Mouse (Mus musculus) myocyte (in vitro differentiated cells): ENCODE measurements around the gene Gm10217. TPM values are rescaled to one million over a fixed set of nuclear protein-coding genes. Genes with fewer than 3 reads are reported as not detected.

ENCODE experiments used
- H3K27me3 ChIP-seq: one replicate; pipeline ENCODE4 v1.6.1; 2011; ENCODE audit not compliant: control insufficient read depth, insufficient read depth, insufficient read length
- H3K36me3 ChIP-seq: one replicate; pipeline ENCODE4 v1.6.1; 2011; ENCODE audit not compliant: control insufficient read depth, insufficient read depth
- H3K4me2 ChIP-seq: one replicate; pipeline ENCODE4 v1.6.1; 2011; ENCODE audit warnings: low read depth, control low read depth
- H3K4me3 ChIP-seq: one replicate; pipeline ENCODE4 v1.5.1; 2011; ENCODE audit warnings: mild to moderate bottlenecking, control low read depth, moderate library complexity
- H3K79me2 ChIP-seq: one replicate; pipeline ENCODE4 v1.6.1; 2011; ENCODE audit not compliant: control insufficient read depth, insufficient read depth
- H3ac ChIP-seq: one replicate; pipeline ENCODE4 v1.6.1; 2011; ENCODE audit not compliant: control insufficient read depth, insufficient read length
- CEBPB ChIP-seq: IDR thresholded peaks from 2 replicates; pipeline ENCODE4 v1.6.1; 2011; ENCODE audit warnings: mild to moderate bottlenecking, moderate library complexity; ENCODE audit not compliant: poor library complexity, insufficient read depth, severe bottlenecking
- E2F4 ChIP-seq: IDR thresholded peaks from one replicate; pipeline ENCODE4 v1.6.1; 2011; ENCODE audit warnings: mild to moderate bottlenecking, control low read depth, moderate library complexity; ENCODE audit not compliant: insufficient read depth
- MYOG ChIP-seq, 3 experiments: IDR thresholded peaks; one replicate each; pipeline ENCODE4 v1.6.1; 2011; ENCODE audit warnings: control low read depth in 2 of 3, low read depth in 2 of 3, mild to moderate bottlenecking in 2 of 3; ENCODE audit not compliant: insufficient read length in 2 of 3, control insufficient read depth in 1 of 3, insufficient read depth in 1 of 3
- POLR2A ChIP-seq: IDR thresholded peaks from one replicate; pipeline ENCODE4 v1.6.1; 2011; ENCODE audit warnings: low read depth, mild to moderate bottlenecking, control low read depth, moderate library complexity; ENCODE audit not compliant: insufficient read length
- POLR2AphosphoS2 ChIP-seq: IDR thresholded peaks from one replicate; pipeline ENCODE4 v1.6.1; 2011; ENCODE audit warnings: low read depth, control low read depth; ENCODE audit not compliant: insufficient read length
- REST ChIP-seq: IDR thresholded peaks from one replicate; pipeline ENCODE4 v1.6.1; 2011; ENCODE audit warnings: mild to moderate bottlenecking, control low read depth, moderate library complexity; ENCODE audit not compliant: insufficient read depth, insufficient read length
- SRF ChIP-seq: IDR thresholded peaks from one replicate; pipeline ENCODE4 v1.6.1; 2011; ENCODE audit warnings: low read depth; ENCODE audit not compliant: control insufficient read depth, insufficient read length
- TCF12 ChIP-seq: IDR thresholded peaks from one replicate; pipeline ENCODE4 v1.6.1; 2011; ENCODE audit warnings: mild to moderate bottlenecking, control low read depth; ENCODE audit not compliant: poor library complexity, insufficient read depth, severe bottlenecking
- polyA plus RNA-seq: library from polyadenylated mRNA; unstranded; fragments of >200 nt; fragmentation: generic; extraction: Trizol; gene quantifications from one replicate; pipeline ENCODE4 v1.2.1, GENCODE M21; 2012; ENCODE audit warnings: missing spikeins

Gm10217 gene
- polyA plus RNA-seq, 1 experiment, result not detected

GRCm38 (mm10) chr8:9899673-9900072, 35.6 kb downstream of the Gm10217 start:
- H3K36me3 ChIP-seq, result no peaks in the 10 kb centered on the region
- no peak overlapping the region for H3K4me3 ChIP-seq
- no peak for TF ChIP-seq REST
- TF ChIP-seq CEBPB, result no peak
- TF ChIP-seq POLR2A, result no peak
- TF ChIP-seq POLR2AphosphoS2, result no peak
- TF ChIP-seq MYOG (IDR thresholded peaks at IDR 0.05; ENCODE audit: control insufficient read depth in 1 of 3, insufficient read depth in 1 of 3, insufficient read length in 2 of 3, low read depth in 2 of 3), result no peak
- no peak for TF ChIP-seq SRF
- no peak for TF ChIP-seq E2F4
- TF ChIP-seq TCF12, result no peak
- no peaks in the 10 kb centered on the region for H3K27me3 ChIP-seq
- H3K79me2 ChIP-seq, result no peaks in the 10 kb centered on the region
- no peak overlapping the region for H3ac ChIP-seq
- H3K4me2 ChIP-seq, result no peak overlapping the region

Other genes starting within 250 kb of the Gm10217 start
- gene Fam155a, start 93.1 kb upstream of the Gm10217 start, polyA plus RNA-seq, result not detected
- gene Lig4, start 113.4 kb downstream of the Gm10217 start, polyA plus RNA-seq, result 2.0 TPM
- gene Abhd13, start 113.5 kb downstream of the Gm10217 start, polyA plus RNA-seq, result 6.6 TPM
- gene Tnfsf13b, start 142.2 kb downstream of the Gm10217 start, polyA plus RNA-seq, result 0.11 TPM